Mouse (Mus musculus) small intestine, adult 2 months (tissue): ENCODE results near the gene Pgd. TPM values are rescaled to one million over a fixed set of nuclear protein-coding genes. Genes with fewer than 3 reads are reported as not detected.
"Not testable (repeated sequence)": the region's sequence is repeated elsewhere in the genome, so short reads cannot be mapped to it uniquely, and the experiment has no call there.

ENCODE experiments used
- H3K27ac ChIP-seq: fragments of 200-500 bp; 2 replicates; pipeline ENCODE4 v1.5.1; 2012; ENCODE audit warnings: low read depth, low read length, control low read depth, inconsistent platforms; ENCODE audit not compliant: insufficient read depth
- H3K27me3 ChIP-seq: fragments of 200-500 bp; 2 replicates; pipeline ENCODE4 v1.6.1; 2012; ENCODE audit warnings: mild to moderate bottlenecking, moderate library complexity, low read length, inconsistent platforms; ENCODE audit not compliant: control insufficient read depth, insufficient read depth
- H3K36me3 ChIP-seq: fragments of 200-500 bp; 2 replicates; pipeline ENCODE4 v1.6.1; 2012; ENCODE audit warnings: mild to moderate bottlenecking, low read length, control low read depth, inconsistent platforms; ENCODE audit not compliant: control insufficient read depth, insufficient read depth
- H3K4me1 ChIP-seq: fragments of 200-500 bp; 2 replicates; pipeline ENCODE4 v1.6.1; 2012; ENCODE audit warnings: low read length, inconsistent platforms, mixed read lengths; ENCODE audit not compliant: control insufficient read depth, insufficient read depth, insufficient read length
- H3K4me3 ChIP-seq: fragments of 200-500 bp; 2 replicates; pipeline ENCODE4 v1.5.1; 2012; ENCODE audit warnings: low read depth, mild to moderate bottlenecking, control low read depth, inconsistent platforms, low read length, moderate library complexity
- CTCF ChIP-seq: fragments of 200-500 bp; IDR thresholded peaks from 2 replicates; pipeline ENCODE4 v1.5.1; 2012; ENCODE audit warnings: low read depth, mild to moderate bottlenecking, control low read depth, inconsistent platforms, low read length, moderate library complexity, mixed read lengths; ENCODE audit not compliant: insufficient replicate concordance, insufficient read length; ENCODE audit errors: extremely low read depth
- POLR2A ChIP-seq: fragments of 200-500 bp; IDR thresholded peaks from 2 replicates; pipeline ENCODE4 v1.6.1; 2012; ENCODE audit warnings: low read depth, mild to moderate bottlenecking, control low read depth, inconsistent platforms, low read length, moderate library complexity
- WGBS: fragments of 180-500 bp; shearing (Covaris S2); methylation state at CpG from one replicate; pipeline ENCODE4 v1.1.7; 2018; 5-methylcytosine and 5-hydroxymethylcytosine counted together
- polyA plus RNA-seq: library from polyadenylated mRNA; depleted of rRNA; stranded (reverse); fragments of >200 nt; gene quantifications from 2 replicates; pipeline ENCODE4 v1.2.3, GENCODE M21; 2012

The Pgd gene
- polyA plus RNA-seq, 1 experiment: 292 TPM

GRCm38 (mm10) chr4:149170394-149170931 lies 3.9 kb upstream of the Pgd start:
- no peak for TF ChIP-seq CTCF
- Histone ChIP-seq H3K4me1 (peaks cover 23% of the 10 kb centered on the region), H3K36me3 (peaks cover under 1% of the 10 kb centered on the region; the same call in 1 of the 2 replicates), H3K27me3 (no peaks in the 10 kb centered on the region), H3K4me3 (no peak overlapping the region), H3K27ac (peak overlapping the region; percentile 100)
- 13% methylated on average over 7 of the region's 7 CpGs for WGBS

GRCm38 (mm10) chr4:149169926-149170325 lies 3.4 kb upstream of the Pgd start:
- H3K4me3 ChIP-seq: peak overlapping the region; percentile 1; the same call in 1 of the 2 replicates
- WGBS: 35% methylated on average over 7 of the region's 8 CpGs
- H3K4me1 ChIP-seq: peaks cover 22% of the 10 kb centered on the region
- not testable (repeated sequence) for H3K36me3 ChIP-seq, H3K27me3 ChIP-seq
- peak overlapping the region; percentile 100 for H3K27ac ChIP-seq

DNA sequence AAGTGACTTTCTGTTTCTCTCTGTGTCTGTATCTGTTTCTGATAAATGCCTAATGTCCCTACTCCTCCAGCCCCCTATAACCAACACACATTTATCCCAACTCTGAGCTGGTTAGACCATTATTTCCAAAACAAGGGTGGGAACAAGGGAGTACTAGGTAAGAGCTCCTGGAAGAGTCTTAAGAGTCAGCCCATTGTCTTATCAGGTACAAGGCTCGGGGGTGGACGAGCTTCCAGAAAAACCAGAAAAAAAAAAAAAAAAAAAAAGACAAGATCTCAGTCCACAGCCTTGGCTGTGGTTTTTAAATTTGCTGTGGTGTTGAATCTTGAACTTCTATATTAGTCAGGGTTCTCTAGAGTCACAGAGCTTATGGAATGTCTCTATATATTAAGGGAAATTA lies 1.4 kb upstream of the Pgd start:
- Histone ChIP-seq H3K4me3 (no peak overlapping the region), H3K27me3 (no peaks in the 10 kb centered on the region), H3K4me1 (peaks cover 23% of the 10 kb centered on the region), H3K36me3 (peaks cover 21% of the 10 kb centered on the region), H3K27ac (peak overlapping the region; percentile 57)
- no peak for TF ChIP-seq POLR2A
- no peak for TF ChIP-seq CTCF
- WGBS: 40% methylated on average over 2 of the region's 2 CpGs

- Histone ChIP-seq H3K36me3 (peaks cover 25% of the 10 kb centered on the region), H3K27me3 (no peaks in the 10 kb centered on the region), H3K27ac (peak overlapping the region; percentile 85), H3K4me3 (peak overlapping the region; percentile 94), H3K4me1 (peaks cover 20% of the 10 kb centered on the region)
- under 1% methylated on average over 27 of the region's 27 CpGs for WGBS
- TF ChIP-seq POLR2A (peak; percentile 37; the same call in 1 of the 2 replicates), CTCF (no peak)
These were observed 513 bp upstream of the Pgd start for GRCm38 (mm10) chr4:149166957-149167611.

GRCm38 (mm10) chr4:149164150-149164549 lies 2.4 kb downstream of the Pgd start:
- no peak for TF ChIP-seq POLR2A
- peak; percentile 37; the same call in 1 of the 2 replicates for TF ChIP-seq CTCF
- no peak overlapping the region for H3K27ac ChIP-seq
- peaks cover 49% of the 10 kb centered on the region for H3K36me3 ChIP-seq
- no peak overlapping the region for H3K4me3 ChIP-seq
- no peaks in the 10 kb centered on the region for H3K27me3 ChIP-seq
- peaks cover 9% of the 10 kb centered on the region; the same call in 1 of the 2 replicates for H3K4me1 ChIP-seq
- WGBS: 30% methylated on average over 5 of the region's 5 CpGs

DNA sequence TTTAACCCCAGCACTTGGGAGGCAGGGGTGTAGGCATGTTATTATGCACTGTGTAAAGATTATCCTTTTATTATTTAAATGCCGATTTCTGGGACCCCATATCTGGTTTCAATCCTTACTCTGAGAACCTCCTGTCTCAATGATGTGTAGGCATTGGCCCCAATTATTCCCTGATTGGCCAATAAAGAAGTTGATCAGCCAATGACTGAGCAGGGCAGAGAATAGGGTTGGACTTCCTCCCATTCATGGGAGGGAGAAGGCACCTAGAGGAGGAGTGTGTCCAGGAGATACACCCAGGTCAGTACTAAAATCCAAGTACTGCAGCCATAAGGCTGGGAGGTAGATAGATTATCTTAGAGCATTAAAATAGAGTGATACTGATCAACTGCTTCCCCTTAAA lies 3.4 kb downstream of the Pgd start:
- WGBS: 50% methylated on average over 1 of the region's 1 CpGs
- H3K36me3 ChIP-seq: peaks cover 59% of the 10 kb centered on the region

DNA sequence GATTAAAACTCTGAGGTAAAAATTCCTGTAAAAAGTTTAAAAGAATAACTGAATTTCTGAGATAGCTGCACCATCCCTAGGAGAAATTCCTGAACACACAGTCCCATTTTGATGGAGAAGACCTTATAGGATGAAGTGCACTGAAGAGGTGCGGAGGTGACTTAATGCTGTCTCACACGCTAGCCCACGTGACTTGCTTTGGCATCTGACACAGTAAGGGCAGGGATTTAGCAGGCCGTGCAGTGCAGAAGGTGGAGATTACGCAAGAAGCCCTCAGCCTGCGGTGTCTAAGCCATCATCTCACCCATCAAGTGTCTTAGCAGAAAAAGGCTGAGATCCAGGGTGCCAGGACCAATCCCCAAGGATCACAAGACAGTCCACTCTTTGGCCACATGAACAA lies 5.4 kb downstream of the Pgd start:
- Histone ChIP-seq H3K4me1 (0 out of 2 replicates have a peak, but pooled peaks cover 5% of the 10 kb centered on the region), H3K27ac (no peak overlapping the region), H3K4me3 (no peak overlapping the region), H3K27me3 (no peaks in the 10 kb centered on the region), H3K36me3 (peaks cover 77% of the 10 kb centered on the region)
- 87% methylated on average over 6 of the region's 6 CpGs for WGBS
- TF ChIP-seq POLR2A (no peak), CTCF (no peak)

More for the DNA sequence above, 3.4 kb downstream of the Pgd start:
- Histone ChIP-seq H3K4me3 (no peak overlapping the region), H3K27ac (no peak overlapping the region), H3K27me3 (no peaks in the 10 kb centered on the region), H3K4me1 (0 out of 2 replicates have a peak, but pooled peaks cover 5% of the 10 kb centered on the region)
- TF ChIP-seq CTCF (no peak), POLR2A (no peak)
